Mouse (Mus musculus): ENCODE measurements around the gene Olfr666.
"Not testable (repeated sequence)": the region's sequence is repeated elsewhere in the genome, so short reads cannot be mapped to it uniquely, and the experiment has no call there.

The Olfr666 gene

GRCm38 (mm10) chr7:104895852-104896251, at the start of gene Olfr666:
Gene Olfr666, minus strand, starts transcription at chr7:104895952.
- ATAC-seq (ENCODE audit: insufficient number of reproducible peaks, low FRiP score, low TSS enrichment) = no peak

GRCm38 (mm10) chr7:104933940-104934339, 38.2 kb upstream of the Olfr666 start, which contains the start of gene Olfr669:
Gene Olfr669, plus strand, starts transcription at chr7:104934240.
- ATAC-seq (ENCODE audit: insufficient number of reproducible peaks, low FRiP score, low TSS enrichment) = no peak

- no peak for ATAC-seq (ENCODE audit: insufficient number of reproducible peaks, low FRiP score, low TSS enrichment)
Measured at GRCm38 (mm10) chr7:104927957-104928356, 32.2 kb upstream of the Olfr666 start, which contains the start of gene Olfr668. Gene Olfr668, minus strand, starts transcription at chr7:104928057.

- ATAC-seq (ENCODE audit: insufficient number of reproducible peaks, low FRiP score, low TSS enrichment) = no peak
Measured at GRCm38 (mm10) chr7:104921382-104921781, 25.6 kb upstream of the Olfr666 start, which contains the start of gene Olfr667. Gene Olfr667, minus strand, starts transcription at chr7:104921482.

- no peak for ATAC-seq (ENCODE audit: insufficient number of reproducible peaks, low FRiP score, low TSS enrichment)
Measured at GRCm38 (mm10) chr7:104877731-104878130, 18.0 kb downstream of the Olfr666 start, which contains the start of gene Olfr665. Gene Olfr665, plus strand, starts transcription at chr7:104878031.

- ATAC-seq (ENCODE audit: insufficient number of reproducible peaks, low FRiP score, low TSS enrichment) = no peak
Measured at GRCm38 (mm10) chr7:104861381-104861780, 34.4 kb downstream of the Olfr666 start.

GRCm38 (mm10) chr7:104857683-104858082, 38.1 kb downstream of the Olfr666 start:
- ATAC-seq (ENCODE audit: insufficient number of reproducible peaks, low FRiP score, low TSS enrichment) = no peak

GRCm38 (mm10) chr7:104856709-104857108, 39.0 kb downstream of the Olfr666 start, which contains the start of gene Usp17la:
Gene Usp17la, plus strand, starts transcription at chr7:104857009.
- not testable (repeated sequence) for ATAC-seq (ENCODE audit: insufficient number of reproducible peaks, low FRiP score, low TSS enrichment)

- ATAC-seq (ENCODE audit: insufficient number of reproducible peaks, low FRiP score, low TSS enrichment) = no peak
Measured at GRCm38 (mm10) chr7:104855248-104855750, 40.5 kb downstream of the Olfr666 start.

- ATAC-seq (ENCODE audit: insufficient number of reproducible peaks, low FRiP score, low TSS enrichment) = not testable (repeated sequence)
Measured at GRCm38 (mm10) chr7:104851546-104851945, 44.2 kb downstream of the Olfr666 start.

- no peak for ATAC-seq (ENCODE audit: insufficient number of reproducible peaks, low FRiP score, low TSS enrichment)
Measured at GRCm38 (mm10) chr7:104843731-104844287, 51.9 kb downstream of the Olfr666 start.

GRCm38 (mm10) chr7:104842503-104842902, 53.2 kb downstream of the Olfr666 start, which contains the start of gene Usp17lb:
Gene Usp17lb, minus strand, starts transcription at chr7:104842603.
- ATAC-seq (ENCODE audit: insufficient number of reproducible peaks, low FRiP score, low TSS enrichment) = no peak

All from cerebellum, adult (tissue).